Mouse (Mus musculus) lung, postnatal 0 days (tissue): Measurements from ENCODE around the gene Gramd4.

ENCODE experiments used
- CTCF ChIP-seq: IDR thresholded peaks from 2 replicates; pipeline ENCODE4 v1.5.1; 2016; ENCODE audit warnings: antibody characterized with exemption, mild to moderate bottlenecking
- EP300 ChIP-seq: IDR thresholded peaks from 2 replicates; pipeline ENCODE4 v1.6.1; 2016; ENCODE audit warnings: antibody characterized with exemption, mild to moderate bottlenecking, control low read depth

- TF ChIP-seq CTCF (no peak), EP300 (no peak)
Measured at GRCm38 (mm10) chr15:86064191-86064849, 6.8 kb downstream of the Gramd4 start.
